Mouse (Mus musculus): ENCODE measurements at regions not wholly inside any gene's neighbourhood (a gene's known extent, or its start where the extent isn't known, plus 50 kb on each side); places are given as distances from the start of the nearest gene placed in this dataset.

DNA sequence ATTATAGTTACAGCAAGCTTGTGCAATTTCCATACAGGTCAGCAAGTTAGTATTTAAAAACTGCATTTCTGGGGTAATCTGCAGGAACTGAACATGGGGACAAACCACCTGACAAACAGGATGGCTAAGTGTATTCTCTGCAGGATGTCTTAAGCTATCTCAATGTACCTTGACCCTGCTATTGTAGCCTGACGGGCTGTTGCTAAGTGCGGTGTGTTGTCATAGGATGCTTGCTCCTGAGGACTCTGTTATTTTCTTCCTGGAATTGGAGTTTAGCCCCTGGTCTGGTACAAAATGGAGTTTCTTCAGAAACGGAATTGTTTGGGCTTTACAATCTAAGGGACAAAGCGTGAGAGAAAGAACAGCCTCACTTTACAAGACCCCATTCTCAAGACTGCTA lies 161.4 kb upstream of the Ank start:
- TF ChIP-seq CTCF (IDR thresholded peaks at IDR 0.05; ENCODE audit: low read depth, low read length), result no peak
- no peak for TF ChIP-seq POLR2AphosphoS5 (IDR thresholded peaks at IDR 0.05; ENCODE audit: insufficient replicate concordance, low read depth, low read length)
- TF ChIP-seq GATA1 (IDR thresholded peaks at IDR 0.05; ENCODE audit: borderline replicate concordance, low read length), result no peak
- TF ChIP-seq TAL1 (conservative IDR thresholded peaks at IDR 0.05; ENCODE audit: low read depth, low read length), result no peak

Data from G1E (cell line).